Mouse (Mus musculus) brain, adult 2 months (tissue): Measurements from ENCODE around the gene Dnajb5.

ENCODE experiments used
- DNase-seq: peaks from one replicate; pipeline ENCODE4 v3.0.0; 2011; ENCODE audit warnings: low read depth, low spot score

The Dnajb5 gene

DNA sequence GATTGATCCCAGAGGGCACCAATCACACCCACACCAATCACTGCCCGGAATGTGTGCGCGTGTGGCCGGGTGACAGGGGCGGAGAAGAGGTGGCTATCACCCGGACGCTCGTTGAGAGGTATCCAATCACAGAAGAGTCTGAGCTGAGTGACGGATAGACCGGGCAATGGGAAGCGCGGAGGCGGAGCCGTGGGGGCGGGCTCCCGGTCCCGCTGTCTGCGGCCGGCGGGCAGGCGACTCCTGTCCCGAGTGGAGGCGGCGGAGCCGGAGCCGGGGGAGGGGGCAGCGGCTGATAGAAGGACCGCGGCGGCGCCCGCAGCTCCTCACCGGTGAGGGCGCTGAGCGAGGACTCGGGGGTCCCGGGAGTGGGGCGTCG is at the start of gene Dnajb5:
Gene Dnajb5, plus strand, starts transcription at position 139 of the 376 bp plus-strand sequence.
- DNase-seq = peak; percentile 100

DNA sequence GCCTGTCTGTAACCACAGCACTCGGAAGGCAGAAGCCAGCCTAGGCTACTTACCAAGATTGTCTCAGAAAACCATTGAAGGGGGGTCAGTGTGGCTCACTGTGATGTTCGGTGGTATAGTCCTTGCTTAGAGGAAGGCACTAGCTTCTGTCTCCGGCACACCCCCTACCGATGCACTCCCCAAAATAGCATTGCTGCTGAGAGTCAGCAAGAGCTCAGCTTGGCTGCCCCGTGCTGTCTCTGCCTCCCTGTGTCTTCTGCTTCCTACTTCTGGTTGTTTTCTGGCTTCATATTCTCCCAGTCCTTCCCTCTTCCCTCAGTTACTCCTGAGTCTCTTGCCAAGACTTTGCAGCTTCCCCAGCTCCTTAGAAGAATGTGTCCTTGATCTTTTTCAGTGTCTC is 48.7 kb upstream of the Dnajb5 start:
- DNase-seq = peak; percentile 88

DNA sequence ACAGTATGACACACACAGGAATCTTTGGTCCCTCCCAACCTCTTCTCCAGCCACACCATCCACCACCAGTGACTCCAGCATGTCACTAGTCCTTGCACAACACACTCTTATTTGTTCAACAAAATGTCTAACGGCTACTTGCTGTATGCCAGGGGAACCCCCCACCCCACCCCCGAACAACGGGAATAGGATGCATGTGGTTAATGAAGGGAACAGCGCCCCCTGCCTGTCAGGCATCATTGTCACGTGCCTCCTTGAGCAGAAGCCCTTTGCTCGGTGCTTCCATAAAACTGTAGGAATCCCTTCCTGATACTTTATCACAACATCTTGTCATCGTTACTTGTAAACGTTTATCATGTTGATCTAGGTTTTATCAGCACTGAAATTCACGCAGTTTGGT is 47.4 kb upstream of the Dnajb5 start:
- peak; percentile 37 for DNase-seq

DNA sequence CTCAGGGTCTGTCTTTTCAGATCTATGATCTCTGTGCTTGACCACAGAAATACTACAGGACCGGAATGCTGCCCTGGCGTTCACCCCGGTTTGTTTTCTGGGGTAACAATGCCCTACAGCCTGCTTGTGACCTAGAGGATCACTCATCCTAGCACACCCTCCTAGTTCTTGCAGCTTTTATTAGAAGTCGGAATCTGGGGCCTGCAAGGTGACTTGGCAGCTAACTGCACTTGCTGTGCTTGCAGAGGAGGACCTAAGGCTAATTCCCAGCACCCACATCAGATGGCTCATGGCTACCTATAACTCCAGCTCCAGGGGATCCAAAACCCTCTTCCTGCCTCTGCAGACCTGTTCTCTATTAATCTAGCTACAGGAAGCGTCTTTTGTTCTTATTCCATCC is 46.9 kb upstream of the Dnajb5 start:
- DNase-seq = peak; percentile 50

DNA sequence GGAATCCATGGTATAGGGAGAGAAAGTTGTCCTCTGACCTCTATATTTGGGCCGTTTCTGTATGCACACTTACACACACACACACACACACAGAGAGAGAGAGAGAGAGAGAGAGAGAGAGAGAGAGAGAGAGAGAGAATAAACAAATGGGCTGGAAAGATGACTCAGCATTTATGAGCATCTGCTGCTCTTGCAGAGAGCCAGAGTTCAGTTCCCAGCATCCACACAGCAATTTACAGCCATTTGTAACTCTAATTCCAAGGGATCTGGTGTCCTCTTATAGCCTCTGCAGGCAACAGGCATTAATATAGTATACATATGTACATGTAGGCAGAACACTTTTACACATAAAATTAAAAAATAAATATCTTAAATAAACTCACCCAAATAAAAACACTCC is 45.7 kb upstream of the Dnajb5 start:
- DNase-seq = no peak

DNA sequence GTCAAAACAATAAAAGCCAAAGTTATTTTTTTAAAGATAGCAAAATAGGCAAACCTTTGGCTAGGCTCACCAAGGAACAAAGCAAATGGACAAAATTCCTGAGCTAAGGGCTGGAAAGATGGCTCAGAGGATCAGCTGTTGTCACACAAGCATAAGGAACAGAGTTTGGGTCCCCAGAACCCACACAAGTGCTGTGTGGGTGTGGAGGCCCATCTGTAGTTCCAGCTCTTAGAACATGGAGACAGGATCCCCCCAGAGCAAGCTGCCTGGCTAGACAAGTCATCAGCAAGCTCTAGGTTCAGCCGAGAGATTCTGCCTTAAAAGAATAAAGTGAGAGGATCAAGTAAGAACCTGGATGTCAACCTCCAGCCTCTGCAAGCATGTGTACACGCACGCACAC is 45.1 kb upstream of the Dnajb5 start:
- peak; percentile 74 for DNase-seq

DNA sequence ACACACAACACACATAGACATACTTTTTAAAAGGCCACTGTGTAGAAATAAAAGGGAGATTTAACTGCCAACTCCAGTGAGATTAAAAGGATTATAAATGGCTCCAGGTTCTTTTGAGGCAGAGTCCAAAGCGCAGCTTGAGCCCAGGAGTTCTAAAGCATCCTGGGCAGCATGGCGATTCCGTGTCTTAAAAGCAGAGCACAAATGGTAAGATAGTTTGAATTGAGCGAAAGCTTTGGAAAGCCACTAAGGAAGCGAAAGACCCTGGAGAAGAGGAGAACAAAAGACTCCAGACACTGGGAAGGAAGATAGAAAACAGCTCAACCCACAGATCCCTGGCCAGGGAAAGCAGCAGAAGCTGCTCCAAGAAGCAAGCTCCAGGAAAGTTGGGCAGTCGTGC is 44.6 kb upstream of the Dnajb5 start:
- no peak for DNase-seq

DNA sequence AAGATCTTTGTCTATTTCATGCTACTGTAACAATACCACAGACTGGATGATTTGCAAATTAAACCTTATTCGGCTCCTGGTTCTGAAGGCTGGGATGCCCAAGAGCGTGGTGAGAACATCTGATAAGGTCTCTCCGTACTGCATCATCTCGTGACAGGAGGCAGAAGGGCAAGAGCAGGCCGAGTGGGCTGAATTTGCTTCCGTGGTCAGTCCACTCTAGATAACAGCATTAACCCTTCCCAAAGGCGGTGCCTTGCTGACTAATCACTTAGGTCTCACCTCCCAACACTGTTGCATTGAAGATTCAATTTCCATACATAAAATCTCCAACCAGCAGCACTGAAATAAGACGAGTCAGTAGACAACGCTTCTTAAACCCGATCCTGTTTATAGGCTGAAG is 36.2 kb upstream of the Dnajb5 start:
- DNase-seq = no peak

DNA sequence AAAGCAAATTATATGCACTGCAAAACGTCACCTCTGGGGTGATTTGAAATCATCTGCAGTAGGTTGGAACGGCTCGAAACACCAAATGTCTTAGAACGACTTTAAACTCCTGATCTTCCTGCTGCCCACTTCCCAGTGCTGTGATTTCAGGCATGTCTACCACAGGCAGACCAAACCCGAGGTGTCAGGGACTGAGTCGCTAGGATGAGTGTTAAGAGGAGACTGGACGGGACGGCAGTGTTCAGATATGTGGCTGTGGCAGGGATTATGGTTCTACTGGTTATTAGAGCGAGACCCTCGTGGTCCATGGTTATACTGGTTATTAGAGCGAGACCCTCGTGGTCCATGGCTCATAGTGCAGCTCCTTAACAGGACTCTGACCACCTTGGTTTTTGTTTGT is 34.3 kb upstream of the Dnajb5 start:
- no peak for DNase-seq

DNA sequence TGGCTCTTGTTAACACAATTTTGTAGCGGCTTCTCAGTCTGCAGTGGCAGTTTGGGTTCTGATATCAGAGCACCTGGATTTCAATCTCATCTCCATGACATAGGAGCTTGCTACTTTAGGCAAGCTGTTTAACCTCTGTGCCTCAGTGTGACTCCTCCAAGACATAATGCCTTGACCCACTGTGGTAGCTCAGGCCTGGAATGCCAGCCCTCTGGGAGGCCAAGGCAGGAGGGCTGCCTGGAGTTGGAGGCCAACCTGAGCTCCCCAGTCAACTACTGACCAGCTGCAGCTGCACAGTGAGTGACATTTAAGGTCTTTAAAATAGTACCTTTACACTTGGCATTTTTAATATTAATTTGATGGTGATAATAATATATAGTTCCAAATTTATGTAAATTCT is 33.6 kb upstream of the Dnajb5 start:
- no peak for DNase-seq

DNA sequence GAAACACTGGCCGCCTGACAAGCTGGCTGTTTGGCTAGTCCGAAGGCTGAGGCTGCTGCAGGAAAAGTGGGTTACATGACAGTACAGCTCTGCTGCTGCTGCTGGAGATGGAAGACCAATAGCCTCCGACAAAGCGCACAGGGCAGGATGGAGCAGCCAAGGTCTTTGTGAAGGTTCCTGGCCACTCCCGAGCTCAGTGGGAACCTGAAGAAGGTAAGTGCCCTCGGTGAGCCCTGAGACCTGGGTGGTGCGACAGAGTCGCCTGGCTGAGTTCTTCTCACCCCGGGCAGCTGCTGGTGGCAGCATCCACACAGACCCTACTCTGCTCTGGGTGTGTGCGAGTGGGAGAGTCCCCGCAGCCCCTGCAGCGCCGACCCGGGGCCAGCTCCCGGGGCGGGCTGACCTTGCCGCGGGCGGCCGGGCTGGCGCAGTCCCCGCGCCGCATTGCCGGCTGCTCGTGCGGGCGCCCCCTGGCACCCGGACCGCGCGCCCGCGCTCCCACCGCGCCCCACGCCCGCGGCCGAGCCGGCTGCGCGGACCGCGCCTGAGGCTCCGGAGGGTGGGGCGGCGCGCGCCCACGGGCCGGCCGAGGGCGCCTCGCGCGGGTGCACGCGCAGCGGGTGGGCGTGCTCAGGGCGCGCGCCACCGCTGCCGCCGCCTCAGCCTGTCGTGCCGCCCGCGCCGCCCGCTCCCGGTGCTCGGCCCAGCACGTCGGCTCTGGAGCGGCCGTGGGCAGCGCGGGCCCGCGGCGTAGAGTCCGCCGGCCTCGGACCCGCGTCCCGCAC is 32.8 kb upstream of the Dnajb5 start, which contains the start of gene Phf24:
Gene Phf24, plus strand, starts transcription at position 44 of the 785 bp plus-strand sequence.
- DNase-seq = peak; percentile 76

DNA sequence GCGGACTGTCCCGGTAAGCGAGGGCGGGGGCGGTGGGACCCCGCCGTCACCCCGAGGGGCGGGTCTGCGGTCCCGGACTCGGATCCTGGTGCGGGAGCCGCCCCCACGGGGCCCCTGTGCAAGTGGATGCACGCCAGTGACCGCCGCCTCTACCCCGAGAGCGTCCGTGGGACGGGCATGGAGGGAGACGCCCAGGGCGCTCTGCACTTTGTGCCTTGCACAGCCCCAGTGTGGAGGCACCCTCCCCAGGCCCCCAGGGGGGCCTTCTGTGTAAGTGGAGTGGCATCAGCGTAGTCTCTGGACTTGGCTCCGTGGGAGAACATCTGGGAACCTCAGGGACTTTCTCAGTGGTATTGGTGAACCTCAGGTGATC is 32.2 kb upstream of the Dnajb5 start:
- DNase-seq = no peak

DNA sequence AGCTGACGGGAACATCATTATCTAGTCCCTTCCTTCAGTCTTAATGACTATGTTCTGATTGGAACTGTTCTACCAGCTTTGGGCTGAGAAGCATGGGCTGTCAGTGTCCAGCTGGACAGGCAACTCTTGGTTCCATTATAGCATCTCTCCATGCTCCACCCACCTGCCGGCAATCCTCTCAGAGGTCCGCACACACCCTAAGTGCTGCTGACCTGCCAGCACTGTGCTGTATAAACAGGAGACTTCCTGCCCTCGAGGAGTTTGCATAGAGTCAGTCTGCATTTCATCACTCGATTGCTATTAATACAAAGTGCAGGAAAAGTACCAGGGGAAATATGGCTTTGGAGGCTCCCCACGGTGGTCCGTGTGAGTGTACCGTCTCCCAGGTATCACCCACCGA is 28.9 kb upstream of the Dnajb5 start:
- DNase-seq = no peak

DNA sequence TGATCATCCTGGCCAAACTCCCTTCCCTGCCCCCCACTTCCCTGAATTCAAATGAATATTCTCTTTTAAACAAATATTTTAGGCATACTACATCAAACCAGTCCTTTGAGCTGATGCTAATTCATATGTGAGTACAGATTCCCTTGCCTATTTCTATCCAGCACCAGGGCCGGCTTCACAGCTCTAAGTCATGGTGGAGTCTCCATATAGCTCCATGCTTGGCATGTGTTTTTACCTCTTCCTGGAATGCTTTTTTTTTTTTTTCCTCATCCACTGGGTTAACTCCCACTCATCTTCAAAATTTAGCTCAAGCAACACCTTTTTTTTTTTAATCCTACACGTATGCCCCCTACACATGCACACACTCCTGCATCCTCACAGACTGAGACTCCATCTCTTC is 28.1 kb upstream of the Dnajb5 start:
- DNase-seq = peak; percentile 84

DNA sequence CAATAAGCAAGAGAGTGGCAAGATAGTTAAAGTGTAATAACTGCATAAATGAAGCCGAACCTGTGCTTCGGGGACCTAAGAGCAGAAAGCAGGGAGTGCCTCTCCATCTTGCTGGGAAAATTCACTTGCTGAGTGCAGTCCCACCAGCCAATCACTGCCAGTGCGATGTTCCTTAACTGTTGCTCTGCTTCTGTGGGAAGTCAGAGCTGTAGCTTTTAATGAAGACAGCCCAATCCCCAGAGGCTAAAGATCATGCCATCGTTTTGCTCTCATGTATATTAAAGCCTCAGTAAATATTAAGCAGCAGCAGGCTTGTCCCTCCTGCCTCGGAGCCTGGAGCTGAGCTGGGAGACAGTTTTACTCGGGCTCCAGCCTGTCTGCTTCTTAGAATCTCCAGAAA is 27.6 kb upstream of the Dnajb5 start:
- DNase-seq = peak; percentile 70

DNA sequence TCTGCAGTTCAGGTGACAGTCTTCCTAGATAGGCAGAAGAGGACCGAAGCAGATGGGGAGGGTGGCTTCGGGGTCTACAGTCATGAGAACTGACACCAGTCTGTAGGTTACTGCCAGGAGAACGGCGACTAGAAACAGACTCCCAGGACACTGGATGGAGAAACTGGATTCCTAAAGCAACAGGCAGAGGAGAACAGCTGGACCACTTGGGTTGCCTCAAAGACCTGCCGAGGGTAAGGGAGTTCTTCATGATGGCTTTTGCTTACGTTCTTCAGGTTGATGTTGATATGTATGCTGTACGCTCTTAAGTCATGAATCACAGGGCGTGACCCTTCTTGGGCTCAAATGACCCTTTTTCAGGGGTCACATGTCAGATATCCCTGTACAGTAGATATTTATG is 27.2 kb upstream of the Dnajb5 start:
- no peak for DNase-seq

DNA sequence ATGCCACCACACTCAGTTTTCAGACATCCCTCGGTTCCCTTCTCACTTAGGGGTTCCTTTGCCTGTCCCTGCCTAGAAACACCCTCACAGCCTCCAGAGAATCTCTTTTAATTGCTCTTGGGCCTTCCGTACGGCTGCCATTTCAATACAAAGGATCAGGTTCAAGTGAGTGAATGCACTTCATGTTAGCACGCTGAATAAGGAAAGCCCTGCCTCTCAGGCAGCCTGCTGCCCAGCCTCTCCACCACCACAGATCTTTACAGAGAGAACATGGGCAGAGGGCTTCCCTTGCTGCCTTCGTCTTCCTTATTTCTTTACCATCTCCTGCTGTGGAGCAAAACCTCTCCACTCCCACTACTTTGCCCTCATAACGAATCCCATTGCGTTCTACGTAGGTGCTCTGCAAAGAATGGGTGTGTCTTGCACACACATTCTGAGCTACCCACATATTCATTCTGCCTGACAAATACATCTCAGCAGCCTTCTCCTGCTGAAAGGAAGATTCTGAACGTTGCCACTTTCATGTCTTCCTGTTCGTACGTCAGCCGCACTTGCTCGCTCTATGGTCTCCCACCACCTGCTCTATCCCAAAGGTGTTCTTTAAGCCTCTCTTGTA is 25.4 kb upstream of the Dnajb5 start:
- peak; percentile 79 for DNase-seq

DNA sequence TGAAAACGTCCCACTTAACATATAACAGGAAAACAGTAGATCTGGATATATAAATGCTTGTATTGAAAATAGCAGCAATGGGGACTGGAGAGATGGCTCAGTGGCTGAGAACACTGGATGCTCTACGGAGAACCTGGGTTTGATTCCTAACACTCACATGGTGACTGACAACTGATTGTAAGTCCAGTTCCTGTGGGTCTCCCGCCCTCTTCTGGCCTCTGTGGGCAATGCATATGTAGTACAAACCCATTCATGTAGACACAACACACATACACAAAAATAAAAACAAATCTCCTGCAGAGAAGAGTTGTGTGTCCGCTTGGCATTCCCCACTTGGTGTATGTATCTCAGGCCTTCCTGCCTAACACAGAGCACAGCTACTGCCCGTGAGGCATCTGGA is 21.4 kb upstream of the Dnajb5 start:
- no peak for DNase-seq

DNA sequence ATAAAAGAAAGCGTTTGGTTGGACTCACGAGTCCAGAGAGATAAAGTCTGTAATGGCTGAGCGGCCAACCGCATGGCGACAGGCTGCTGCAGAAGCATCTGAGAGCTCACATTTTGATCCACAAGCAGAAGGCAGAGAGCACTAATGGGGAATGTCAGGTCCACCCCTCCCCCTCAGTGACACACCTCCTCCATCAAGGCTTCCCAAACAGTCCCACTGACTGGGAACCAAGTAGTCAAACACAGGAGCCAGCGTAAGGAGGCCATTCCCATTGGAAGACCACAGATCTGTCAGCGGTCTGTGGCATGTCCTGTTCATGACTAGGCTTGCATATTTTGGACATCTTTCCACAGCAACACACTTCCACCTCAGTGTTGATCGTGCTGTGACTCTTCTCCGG is 20.7 kb upstream of the Dnajb5 start:
- no peak for DNase-seq

DNA sequence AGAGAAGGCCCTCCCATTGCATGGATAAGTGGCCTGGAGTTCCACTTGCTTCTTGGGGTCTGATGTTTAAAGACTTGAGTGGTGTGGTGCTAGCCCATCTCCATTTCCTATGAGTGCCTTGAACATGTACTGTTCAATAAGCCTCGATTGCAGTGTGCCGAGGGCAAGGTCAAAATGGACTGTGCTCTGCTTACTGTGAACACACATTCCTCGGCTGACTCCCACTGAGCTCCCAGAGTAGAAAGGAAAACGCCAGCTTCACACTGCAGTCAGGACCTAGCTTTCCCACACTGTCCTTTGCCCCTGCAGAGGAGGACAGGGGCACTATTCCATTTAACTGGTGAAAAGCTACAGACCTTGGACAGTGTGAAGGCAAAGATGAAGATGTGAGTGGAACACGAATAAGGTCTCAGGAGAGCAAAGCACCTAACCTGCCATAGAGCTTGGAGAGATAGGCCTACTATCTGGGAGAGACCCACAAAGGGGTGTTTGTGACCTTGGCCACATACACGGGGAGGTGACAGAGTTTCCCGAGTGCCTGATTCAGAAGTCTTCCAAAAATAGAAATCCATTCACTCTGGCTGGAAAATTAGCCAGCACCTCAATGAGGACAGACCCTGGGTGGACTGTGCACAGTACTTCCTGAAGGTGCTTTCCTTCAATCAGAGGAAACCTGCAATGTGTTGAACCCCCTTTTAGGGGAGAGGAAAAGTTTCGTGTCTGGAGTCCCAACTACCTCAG is 17.2 kb upstream of the Dnajb5 start:
- DNase-seq = no peak

DNA sequence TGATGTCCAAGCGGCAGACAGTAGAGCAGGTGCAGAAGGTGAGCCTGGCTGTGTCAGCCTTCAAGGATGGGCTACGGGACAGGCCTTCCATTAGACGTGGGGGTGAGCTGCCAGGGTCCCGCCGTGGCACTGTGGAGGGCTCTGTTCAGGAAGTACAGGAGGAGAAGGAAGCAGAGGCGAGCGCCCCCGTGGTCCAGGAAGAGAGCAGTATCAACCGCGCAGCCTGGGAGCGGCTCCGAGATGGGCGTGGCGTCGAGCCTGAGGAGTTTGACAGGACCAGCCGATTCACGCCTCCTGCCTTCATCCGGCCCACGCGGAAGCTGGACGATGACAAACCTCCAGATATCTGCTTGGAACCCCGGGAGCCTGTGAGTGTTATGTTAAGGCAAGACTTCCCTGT is 16.0 kb upstream of the Dnajb5 start:
- DNase-seq = peak; percentile 73

DNA sequence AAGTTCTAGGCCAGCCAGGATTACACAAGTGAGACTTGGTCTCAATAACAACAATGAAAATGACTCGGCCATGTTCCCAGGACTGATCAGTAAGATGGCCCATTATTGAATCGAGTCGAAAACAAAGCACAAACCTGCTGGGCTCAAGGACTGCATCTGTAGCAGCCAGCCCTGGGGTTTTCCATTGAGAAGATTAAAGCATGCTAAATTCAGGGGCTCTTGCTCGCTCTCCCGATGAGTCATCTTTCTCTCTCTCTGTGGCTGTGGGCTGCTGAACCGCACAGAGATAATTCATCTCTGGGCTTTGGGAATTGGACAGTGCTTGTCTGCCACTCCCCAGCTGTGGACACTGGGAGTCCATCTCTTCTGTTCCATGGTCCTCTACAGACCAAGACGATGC is 8.2 kb upstream of the Dnajb5 start:
- DNase-seq = peak; percentile 83

DNA sequence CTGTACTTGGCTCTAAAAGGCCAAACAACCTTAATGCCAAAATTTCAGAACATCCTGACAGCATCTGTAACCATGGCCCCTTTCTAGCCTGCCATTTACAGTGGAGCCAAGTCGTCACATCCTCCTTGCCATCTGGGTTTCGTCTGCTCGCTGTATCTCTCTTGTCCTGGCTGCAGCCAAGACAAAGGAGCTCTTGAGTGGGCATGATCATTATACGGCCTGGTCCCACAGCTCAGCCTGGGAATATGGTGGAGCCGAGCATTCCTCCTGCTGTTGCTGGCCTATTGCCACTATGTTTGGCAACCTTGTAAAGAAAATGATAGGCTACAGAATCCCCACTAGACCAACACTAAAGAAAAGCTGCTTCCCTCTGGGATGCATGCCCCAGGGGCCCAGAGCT is 6.3 kb upstream of the Dnajb5 start:
- DNase-seq = no peak
